Mouse (Mus musculus) MEL (cell line): Measurements from ENCODE around the gene Ccdc9b.

Experiments
- CTCF ChIP-seq, 3 experiments: IDR thresholded peaks in 2 of 3; conservative IDR thresholded peaks in 1 of 3; 2 replicates each; pipeline ENCODE4 v1.5.1; 2011 to 2012; ENCODE audit warnings: low read length in 3 of 3, low read depth in 2 of 3, mild to moderate bottlenecking in 2 of 3, improper control_type of control experiment in 1 of 3, inconsistent platforms in 1 of 3, mixed read lengths in 1 of 3, moderate library complexity in 1 of 3; ENCODE audit not compliant: control insufficient read depth in 1 of 3, insufficient read depth in 1 of 3, poor library complexity in 1 of 3, severe bottlenecking in 1 of 3
- EP300 ChIP-seq, 2 experiments: IDR thresholded peaks; 2 replicates each; pipeline ENCODE4 v1.6.1; 2011; ENCODE audit warnings: improper control_type of control experiment in 2 of 2, low read length in 2 of 2, low read depth in 1 of 2, mild to moderate bottlenecking in 1 of 2

GRCm38 (mm10) chr2:118713631-118714030, 48.8 kb downstream of the Ccdc9b start:
- TF ChIP-seq EP300 (IDR thresholded peaks at IDR 0.05; ENCODE audit: low read depth in 1 of 2, low read length in 2 of 2), result no peak
- no peak for TF ChIP-seq CTCF (IDR thresholded peaks at IDR 0.05 in 2 of 3, conservative IDR thresholded peaks at IDR 0.05 in 1 of 3; ENCODE audit: control insufficient read depth in 1 of 3, insufficient read depth in 1 of 3, low read depth in 2 of 3, low read length in 3 of 3, poor library complexity in 1 of 3, severe bottlenecking in 1 of 3)
